Comparison of ENCODE assay signal across 13 mouse cellular contexts in the genomic region with DNA sequence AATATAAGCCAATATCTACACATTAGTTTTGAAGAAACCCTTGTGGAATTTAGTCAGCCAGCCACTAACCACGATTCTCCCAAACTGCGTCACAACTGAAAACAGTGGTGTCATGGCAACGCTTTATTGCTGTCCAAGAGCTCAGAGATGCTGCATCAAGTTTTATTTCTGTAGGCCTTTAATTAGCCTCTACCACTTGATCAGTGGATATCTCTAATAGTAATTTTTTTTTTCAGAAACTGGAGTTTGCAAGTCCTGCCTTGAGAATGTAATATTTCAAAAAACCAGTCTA.
A peak's percentile ranks its signal among the peaks of the same experiment; 100 is the strongest.
DNase-seq lines count a peak whose midpoint lies in the region; ATAC-seq and TF ChIP-seq lines count a peak whose summit lies in the region.
"Had no signal": no experiment of that assay in that cellular context is flagged by ENCODE, and none has a peak within 500 bp of the region (broad histone marks: within the 10 kb centered on the region; RNA-seq: fewer than 3 reads in every experiment).

No protein-coding gene starts in this region.

- no peak overlapping the region for H3K4me3 ChIP-seq in midbrain, embryonic 11.5 days (ENCODE audit: low read depth, low read length)
- H3K4me3 ChIP-seq in midbrain, embryonic 16.5 days (ENCODE audit: low read depth, low read length): no peak overlapping the region
- H3K4me3 ChIP-seq in forebrain, embryonic 12.5 days (replicated peaks): no peak overlapping the region
- no peak overlapping the region for H3K4me3 ChIP-seq in midbrain, postnatal 0 days (ENCODE audit: low read depth, low read length)
- H3K4me3 ChIP-seq: liver, embryonic 13.5 days; midbrain, embryonic 12.5 days had no signal

- H3K27ac ChIP-seq in midbrain, embryonic 11.5 days (ENCODE audit: low read depth, low read length): peak overlapping the region; percentile 16; the same call in 1 of the 2 replicates
- no peak overlapping the region for H3K27ac ChIP-seq in midbrain, embryonic 16.5 days (ENCODE audit: low read length)
- H3K27ac ChIP-seq in forebrain, embryonic 12.5 days: peak overlapping the region; percentile 75
- H3K27ac ChIP-seq in midbrain, postnatal 0 days (ENCODE audit: low read depth, low read length): no peak overlapping the region
- H3K27ac ChIP-seq: liver, embryonic 13.5 days; midbrain, embryonic 12.5 days had no signal

- no peaks in the 10 kb centered on the region; the same call in 1 of the 2 replicates for H3K4me1 ChIP-seq in midbrain, embryonic 11.5 days (ENCODE audit: control insufficient read depth, insufficient read depth, low read length)
- H3K4me1 ChIP-seq in midbrain, embryonic 16.5 days (ENCODE audit: control insufficient read depth, insufficient read depth, low read length): no peaks in the 10 kb centered on the region
- H3K4me1 ChIP-seq in forebrain, embryonic 12.5 days: peaks cover 10% of the 10 kb centered on the region
- no peaks in the 10 kb centered on the region for H3K4me1 ChIP-seq in midbrain, postnatal 0 days (ENCODE audit: insufficient read depth, low read length)
- H3K4me1 ChIP-seq: liver, embryonic 13.5 days had no signal

- no peaks in the 10 kb centered on the region for H3K9me3 ChIP-seq in midbrain, embryonic 11.5 days (ENCODE audit: control insufficient read depth, low read length)
- H3K9me3 ChIP-seq in midbrain, embryonic 16.5 days (replicated peaks; ENCODE audit: control insufficient read depth, low read length, poor library complexity, severe bottlenecking): peaks cover 2% of the 10 kb centered on the region; the same call in 1 of the 2 replicates
- peaks cover 5% of the 10 kb centered on the region; the same call in 1 of the 2 replicates for H3K9me3 ChIP-seq in forebrain, embryonic 12.5 days
- H3K9me3 ChIP-seq in midbrain, postnatal 0 days (ENCODE audit: low read length): no peaks in the 10 kb centered on the region
- H3K9me3 ChIP-seq: liver, embryonic 13.5 days; midbrain, embryonic 12.5 days had no signal

- H3K9ac ChIP-seq in midbrain, embryonic 11.5 days (ENCODE audit: low read length): no peak overlapping the region
- no peak overlapping the region for H3K9ac ChIP-seq in midbrain, embryonic 16.5 days (ENCODE audit: low read depth, low read length)
- H3K9ac ChIP-seq in forebrain, embryonic 12.5 days: no peak overlapping the region
- no peak overlapping the region for H3K9ac ChIP-seq in midbrain, postnatal 0 days (replicated peaks; ENCODE audit: low read length, poor library complexity, severe bottlenecking)
- H3K9ac ChIP-seq: liver, embryonic 13.5 days; midbrain, embryonic 12.5 days had no signal

- H3K36me3 ChIP-seq in midbrain, embryonic 11.5 days (ENCODE audit: control insufficient read depth, insufficient read depth, low read length): no peaks in the 10 kb centered on the region
- H3K36me3 ChIP-seq in midbrain, embryonic 16.5 days (ENCODE audit: control insufficient read depth, insufficient read depth, low read length): no peaks in the 10 kb centered on the region
- no peaks in the 10 kb centered on the region for H3K36me3 ChIP-seq in forebrain, embryonic 12.5 days (replicated peaks)
- H3K36me3 ChIP-seq in midbrain, postnatal 0 days (ENCODE audit: insufficient read depth, low read length): no peaks in the 10 kb centered on the region
- H3K36me3 ChIP-seq: liver, embryonic 13.5 days; midbrain, embryonic 12.5 days had no signal

- H3K4me2 ChIP-seq in midbrain, embryonic 11.5 days: no peak overlapping the region
- no peak overlapping the region for H3K4me2 ChIP-seq in midbrain, embryonic 16.5 days (ENCODE audit: low read length)
- H3K4me2 ChIP-seq in forebrain, embryonic 12.5 days: no peak overlapping the region
- no peak overlapping the region for H3K4me2 ChIP-seq in midbrain, postnatal 0 days (ENCODE audit: low read depth, low read length, poor library complexity, severe bottlenecking)
- H3K4me2 ChIP-seq: liver, embryonic 13.5 days; midbrain, embryonic 12.5 days had no signal

- peak; percentile 52 for ATAC-seq in midbrain, embryonic 11.5 days (ENCODE audit: low FRiP score)
- no peak for ATAC-seq in midbrain, embryonic 16.5 days
- ATAC-seq in forebrain, embryonic 12.5 days (ENCODE audit: low FRiP score): peak; percentile 80
- no peak for ATAC-seq in midbrain, postnatal 0 days (ENCODE audit: low FRiP score)
- ATAC-seq: Patski had no signal

- DNase-seq in cerebellum, postnatal 10 days: peak; percentile 25 to 32
- DNase-seq in cerebellum, adult 18-20 months: no peak
- DNase-seq in midbrain, embryonic 11.5 days (ENCODE audit: low spot score, missing footprints): peak; percentile 86
- DNase-seq in midbrain, postnatal 0 days (ENCODE audit: low spot score): peak; percentile 59
- no peak for DNase-seq in cerebellum, adult 9-10 months
- no peak for DNase-seq in spleen, postnatal 10 days (ENCODE audit: low spot score in 2 of 2)
- DNase-seq: cerebellum, adult 8-10 months; liver, embryonic 13.5 days; lung, postnatal 10 days had no signal

- no peaks in the 10 kb centered on the region for H3K27me3 ChIP-seq in midbrain, embryonic 11.5 days (ENCODE audit: control insufficient read depth, insufficient read depth, low read length)
- no peaks in the 10 kb centered on the region for H3K27me3 ChIP-seq in midbrain, embryonic 16.5 days (ENCODE audit: control insufficient read depth, insufficient read depth, low read depth, low read length)
- H3K27me3 ChIP-seq in forebrain, embryonic 12.5 days: no peaks in the 10 kb centered on the region
- no peaks in the 10 kb centered on the region for H3K27me3 ChIP-seq in midbrain, postnatal 0 days (ENCODE audit: insufficient read depth, low read length)
- H3K27me3 ChIP-seq: liver, embryonic 13.5 days; midbrain, embryonic 12.5 days; Patski had no signal

- WGBS in midbrain, embryonic 11.5 days: 63% methylated on average over 3 of the region's 3 CpGs
- WGBS in midbrain, embryonic 16.5 days: 29% methylated on average over 3 of the region's 3 CpGs
- 36% methylated on average over 3 of the region's 3 CpGs for WGBS in forebrain, embryonic 12.5 days
- 39% methylated on average over 3 of the region's 3 CpGs for WGBS in midbrain, postnatal 0 days

- TF ChIP-seq CTCF in midbrain, postnatal 0 days (IDR thresholded peaks at IDR 0.05): no peak

Comparison
In these comparisons a context has a peak if more than half of its experiments do, and no peak if none do; other contexts are left out.
1. DNase-seq: peak in cerebellum, postnatal 10 days (2 of 2), midbrain, embryonic 11.5 days (single experiment) and midbrain, postnatal 0 days (single experiment); none in cerebellum, adult 18-20 months (0 of 2), cerebellum, adult 9-10 months (single experiment) and spleen, postnatal 10 days (0 of 2).
2. ATAC-seq: peak in midbrain, embryonic 11.5 days (single experiment) and forebrain, embryonic 12.5 days (single experiment); none in midbrain, embryonic 16.5 days (single experiment) and midbrain, postnatal 0 days (single experiment).
3. H3K27ac ChIP-seq: peak in midbrain, embryonic 11.5 days (single experiment) and forebrain, embryonic 12.5 days (single experiment); none in midbrain, embryonic 16.5 days (single experiment) and midbrain, postnatal 0 days (single experiment).